Mouse (Mus musculus) CD4-positive, CD25-positive, alpha-beta regulatory T cell, adult 2 months (primary cell): ENCODE measurements around the gene Sbf1.

Experiments used
- DNase-seq: peaks from one replicate; pipeline ENCODE4 v3.0.0-alpha.2; 2012; ENCODE audit warnings: low read depth, low spot score

Gene Sbf1

GRCm38 (mm10) chr15:89284094-89284493 is 31.0 kb downstream of the Sbf1 start:
- no peak for DNase-seq

DNA sequence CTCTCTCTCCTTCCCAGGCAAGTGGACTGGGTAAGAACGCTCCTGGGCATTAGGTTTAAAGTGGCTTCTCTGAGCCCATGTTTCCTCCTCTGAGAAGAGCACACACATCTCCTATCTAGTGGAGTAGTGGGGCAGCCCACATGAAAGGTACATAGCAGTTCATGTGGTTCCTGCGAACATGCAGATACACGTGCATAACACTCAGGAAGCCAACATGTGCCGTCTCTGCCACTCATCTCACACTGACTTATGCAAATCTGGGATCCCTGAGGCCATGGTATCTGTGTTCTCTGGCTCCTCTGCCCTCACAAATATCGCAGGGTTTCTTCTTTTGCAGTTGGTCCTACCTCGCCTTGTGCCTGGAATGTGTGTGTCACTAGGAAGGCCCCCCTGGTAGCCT is 32.6 kb downstream of the Sbf1 start:
- peak; percentile 69 for DNase-seq

DNA sequence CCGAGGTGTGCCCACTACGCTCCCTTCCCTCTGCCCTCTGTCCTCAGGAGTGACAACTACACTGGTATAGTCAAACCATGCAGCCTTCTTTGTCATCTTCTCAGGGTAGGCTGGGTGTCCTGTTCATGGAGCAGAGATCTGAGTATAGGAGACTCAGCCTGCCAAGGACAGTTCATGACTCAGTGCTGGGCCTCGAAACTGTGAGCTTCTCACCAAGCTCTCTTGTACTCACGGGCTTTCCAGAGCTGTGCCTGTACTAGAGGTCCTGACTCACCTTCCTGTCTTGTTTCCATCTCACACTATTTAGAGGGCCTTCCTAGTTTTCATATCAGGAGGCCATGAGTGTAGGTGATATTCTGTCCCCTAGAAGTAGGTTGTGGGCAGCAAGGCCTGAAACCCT is 37.7 kb downstream of the Sbf1 start:
- DNase-seq = no peak

DNA sequence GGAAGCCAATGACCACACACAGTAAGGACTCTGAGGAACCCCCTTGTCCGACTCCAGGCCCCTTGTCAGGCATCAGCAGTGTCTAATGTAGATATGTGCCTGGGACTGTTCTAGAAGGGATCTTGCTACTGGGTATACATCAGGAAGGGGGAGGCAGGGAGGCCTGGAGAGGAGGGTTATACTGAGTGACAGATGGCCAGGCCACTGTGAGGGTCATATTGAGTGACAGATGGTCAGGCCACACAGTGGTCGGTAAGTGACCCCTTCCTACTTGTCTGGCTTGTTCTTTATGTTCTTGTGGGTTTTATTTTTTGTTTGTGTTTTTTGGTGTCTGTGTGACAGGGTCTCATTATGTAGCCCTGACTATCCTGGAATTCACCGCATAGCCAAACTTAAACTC is 39.6 kb downstream of the Sbf1 start:
- DNase-seq = no peak

GRCm38 (mm10) chr15:89264485-89264884 is 50.6 kb downstream of the Sbf1 start:
- no peak for DNase-seq

DNA sequence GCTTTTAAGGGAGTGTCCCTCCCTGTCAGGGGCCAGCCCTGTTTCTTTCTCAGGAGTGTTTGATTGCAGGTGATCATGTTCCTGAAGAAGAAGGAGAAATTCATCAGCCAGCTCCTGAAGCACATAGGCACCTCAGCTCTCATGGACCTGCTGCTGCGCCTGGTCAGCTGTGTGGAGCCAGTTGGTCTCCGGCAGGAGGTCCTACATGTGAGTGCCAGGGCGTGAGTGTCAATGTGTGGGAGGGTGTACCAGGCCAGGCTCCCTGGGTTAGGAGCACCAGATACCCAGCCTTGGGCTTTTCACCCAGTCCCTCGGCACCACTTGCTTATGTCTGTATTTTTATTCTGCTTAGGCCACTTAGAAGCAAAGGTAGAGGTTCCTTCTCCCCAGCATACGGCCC is 56.1 kb downstream of the Sbf1 start:
- DNase-seq = no peak

GRCm38 (mm10) chr15:89255330-89255729 is 59.8 kb downstream of the Sbf1 start:
- no peak for DNase-seq

GRCm38 (mm10) chr15:89249063-89249462 is 66.0 kb downstream of the Sbf1 start:
- no peak for DNase-seq

DNA sequence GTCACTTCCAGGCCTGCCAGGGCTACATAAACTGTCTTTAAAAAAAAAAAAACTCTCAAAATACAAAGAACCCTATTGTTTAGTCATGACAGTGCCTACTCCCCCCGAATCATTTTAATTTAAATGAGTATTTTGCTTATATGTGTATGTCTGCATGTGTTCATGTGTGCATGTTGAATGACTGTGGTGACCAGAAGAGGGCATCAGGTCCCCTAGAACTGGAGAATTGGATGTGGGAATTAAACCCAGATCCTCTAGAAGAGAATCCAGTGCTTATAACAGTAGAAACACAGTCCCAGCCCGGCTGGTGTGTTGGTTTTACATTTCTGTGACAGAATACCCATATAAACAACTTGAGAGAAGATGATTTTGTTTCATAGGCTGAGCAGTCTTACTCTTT is 74.1 kb downstream of the Sbf1 start:
- peak; percentile 56 for DNase-seq

- DNase-seq = no peak
These were observed 75.2 kb downstream of the Sbf1 start for GRCm38 (mm10) chr15:89239751-89240392.
